Mouse (Mus musculus) kidney, adult 11 months (tissue): ENCODE data around the gene Zfp692.
"Not testable (repeated sequence)": the region's sequence is repeated elsewhere in the genome, so short reads cannot be mapped to it uniquely, and the experiment has no call there.

ENCODE experiments used
- DNase-seq: peaks from one replicate; pipeline ENCODE4 v3.0.0; 2022

Gene Zfp692

DNA sequence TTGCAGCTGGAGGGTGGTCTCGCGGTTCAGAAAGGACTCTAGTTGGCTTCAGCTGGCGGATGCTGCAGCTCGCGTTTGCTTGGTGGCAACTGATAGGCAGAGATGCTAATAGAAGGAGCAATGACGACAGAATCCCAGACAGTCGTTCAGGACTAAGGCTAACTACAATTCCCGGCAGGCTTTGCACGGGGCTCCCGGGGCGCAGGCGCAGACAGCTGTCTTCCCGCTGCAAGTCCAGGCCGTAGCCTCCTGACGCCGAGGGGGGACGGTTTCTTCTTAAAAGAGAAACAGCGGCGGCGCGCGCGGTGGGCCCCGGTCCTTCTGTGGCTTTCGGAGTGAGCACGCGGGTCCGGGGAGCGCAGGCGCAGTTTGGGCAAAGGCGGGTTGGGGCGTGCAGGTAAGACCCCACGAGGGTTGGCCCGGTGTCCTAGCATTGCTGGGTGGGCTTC lies at the start of gene Zfp692:
Gene Zfp692 (plus strand): TSS at position 210 of the 449 bp plus-strand sequence.
- peak; percentile 94 for DNase-seq

DNA sequence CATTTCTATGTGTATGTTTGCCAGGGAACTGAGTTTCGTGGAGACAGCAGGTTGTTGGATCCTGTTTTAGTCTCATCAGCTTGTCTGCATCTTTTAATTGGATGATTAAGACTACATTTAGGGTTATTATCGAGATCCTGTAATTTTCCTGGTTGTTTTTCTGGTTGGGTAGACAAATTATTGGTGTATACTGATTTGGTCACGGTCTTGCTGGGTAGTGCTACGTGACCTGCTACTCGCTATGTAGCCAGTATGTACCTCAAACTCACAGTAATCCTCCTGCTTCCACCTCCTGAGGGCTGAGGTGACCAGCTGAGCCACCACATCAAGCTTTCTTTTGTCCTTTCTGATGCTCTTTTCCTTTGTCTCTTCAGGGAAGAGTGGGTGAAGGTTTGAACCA lies 49.1 kb upstream of the Zfp692 start:
- no peak for DNase-seq

DNA sequence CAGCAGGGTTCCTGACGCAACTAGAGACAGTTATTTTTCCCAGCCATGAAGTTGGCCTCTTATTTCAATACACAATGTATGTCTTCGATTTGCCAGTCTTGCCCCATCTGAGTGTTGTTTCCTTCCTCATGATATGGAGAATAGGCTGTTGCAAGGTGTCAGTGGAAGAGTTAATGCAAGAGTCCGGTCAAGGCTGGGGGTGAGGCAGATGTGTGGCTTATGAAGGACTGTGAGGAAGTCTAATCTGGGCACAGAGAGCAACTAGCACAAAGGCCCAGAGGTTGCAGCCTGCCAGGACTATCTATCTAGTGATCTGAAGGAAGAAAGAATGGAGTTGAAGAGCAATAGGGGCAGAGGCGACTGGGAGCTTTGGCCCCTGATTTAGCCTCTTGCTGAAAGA lies 46.7 kb upstream of the Zfp692 start:
- no peak for DNase-seq

DNA sequence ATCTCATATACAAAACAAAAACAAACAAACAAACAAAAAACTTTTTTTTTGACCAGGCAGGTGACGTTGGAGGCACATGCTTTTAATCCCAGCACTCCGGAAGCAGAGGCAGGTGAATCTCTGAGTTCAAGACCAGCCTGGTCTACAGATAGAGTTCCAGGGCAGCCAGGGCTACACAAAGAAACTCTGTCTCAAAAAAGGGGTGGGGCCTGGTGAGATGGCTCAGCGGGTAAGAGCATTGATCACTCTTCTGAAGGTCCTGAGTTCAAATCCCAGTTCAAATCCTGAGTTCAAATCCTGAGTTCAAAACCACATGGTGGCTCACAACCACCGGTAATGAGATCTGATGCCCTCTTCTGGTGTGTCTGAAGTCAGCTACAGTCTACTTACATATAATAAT lies 45.0 kb upstream of the Zfp692 start:
- no peak for DNase-seq

DNA sequence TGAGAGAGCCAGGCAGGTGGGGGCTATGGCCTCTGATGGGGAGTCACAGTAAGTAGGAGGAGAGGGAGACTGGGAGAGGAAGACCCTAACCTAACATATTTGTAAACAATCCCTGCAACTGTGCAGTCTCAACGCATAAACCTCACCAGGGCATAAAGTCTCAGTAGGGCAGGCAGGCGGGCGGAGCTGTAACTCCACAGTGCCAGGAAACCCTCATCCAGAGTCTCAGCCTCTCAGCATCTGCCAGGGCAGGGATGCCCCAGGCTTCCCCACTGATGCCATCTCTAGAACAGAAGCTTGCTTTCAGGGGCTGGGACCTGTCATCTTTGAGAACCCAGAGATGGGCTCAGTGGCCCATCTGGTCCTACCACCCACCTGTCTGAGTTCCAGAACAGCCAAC lies 44.5 kb upstream of the Zfp692 start:
- no peak for DNase-seq

DNA sequence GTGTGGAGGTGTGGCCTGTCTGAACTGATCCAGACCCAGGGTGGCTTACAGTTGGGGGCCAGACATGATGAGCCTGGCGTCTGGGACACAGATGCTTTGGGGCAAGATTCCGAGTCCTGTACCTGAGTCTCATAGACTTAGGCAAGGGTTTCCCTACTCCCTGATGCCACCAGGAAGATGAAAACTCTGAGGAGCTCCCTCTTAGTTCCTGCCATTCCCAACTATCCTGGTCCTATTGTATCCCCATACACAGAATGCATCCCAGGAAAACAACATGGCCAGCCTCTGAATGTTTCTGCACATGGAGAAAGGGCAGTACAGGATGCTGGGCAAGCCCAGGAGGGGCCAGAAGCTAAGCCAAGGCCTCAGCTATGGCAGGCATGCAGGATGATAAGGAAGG lies 43.4 kb upstream of the Zfp692 start:
- no peak for DNase-seq

DNA sequence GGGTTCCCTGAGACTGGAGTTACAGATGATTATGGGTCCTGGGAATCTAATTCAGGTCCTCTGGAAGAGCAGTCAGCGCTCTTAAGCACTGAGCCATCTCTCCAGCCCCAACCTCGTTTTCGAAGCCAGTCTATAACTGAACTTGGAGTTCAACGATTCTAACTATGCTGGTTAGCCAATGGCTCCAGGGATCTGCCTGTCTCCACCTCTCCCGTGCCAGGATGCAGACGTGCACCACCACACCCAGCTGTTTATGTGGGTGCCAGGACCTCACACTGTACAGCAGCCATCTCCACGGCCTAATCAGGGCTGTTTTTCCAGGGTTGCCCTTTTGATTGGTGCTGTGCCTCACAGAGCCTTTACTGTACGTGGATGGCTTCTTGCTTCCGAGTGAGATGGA lies 42.3 kb upstream of the Zfp692 start:
- DNase-seq = no peak

DNA sequence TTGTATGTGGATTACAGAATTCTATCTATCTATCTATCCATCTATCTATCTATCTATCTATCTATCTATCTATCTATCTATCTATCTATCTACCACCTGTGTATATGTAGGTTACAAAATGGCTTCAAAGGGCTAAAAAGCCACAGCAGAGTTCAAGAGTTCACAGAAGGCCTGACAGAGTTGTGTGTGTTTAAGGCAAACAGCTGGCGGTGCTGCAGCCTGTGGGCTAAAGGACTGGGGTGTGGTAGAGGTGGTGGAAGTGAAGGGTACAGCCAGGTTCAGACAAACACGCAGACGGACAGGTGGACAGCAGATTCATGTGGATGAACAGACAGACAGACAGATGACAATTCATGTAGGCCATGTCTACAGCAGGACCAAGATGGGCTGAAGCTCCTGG lies 38.6 kb upstream of the Zfp692 start:
- DNase-seq = no peak

DNA sequence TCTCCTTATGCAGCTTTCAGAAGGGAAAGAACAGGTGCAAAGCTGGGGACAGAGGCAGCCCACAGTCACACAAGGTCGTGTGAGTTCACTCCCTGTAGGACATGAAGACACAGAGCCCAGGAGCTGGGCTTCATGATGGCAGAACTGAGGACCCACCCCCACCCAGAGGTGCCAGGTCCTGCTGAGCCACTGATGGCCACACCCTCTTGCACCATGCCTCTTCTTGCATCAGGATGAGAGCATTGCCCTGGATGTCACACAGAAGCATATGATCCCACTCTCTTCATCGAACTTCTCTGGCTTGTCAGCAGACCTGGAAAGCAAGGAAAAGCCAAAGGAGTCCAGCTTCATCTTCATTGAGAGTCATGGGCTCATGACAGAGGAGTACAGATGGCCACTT lies 32.3 kb upstream of the Zfp692 start, which contains the start of gene 4930438A08Rik:
Gene 4930438A08Rik (plus strand): TSS at position 228 of the 400 bp plus-strand sequence.
- DNase-seq = no peak

DNA sequence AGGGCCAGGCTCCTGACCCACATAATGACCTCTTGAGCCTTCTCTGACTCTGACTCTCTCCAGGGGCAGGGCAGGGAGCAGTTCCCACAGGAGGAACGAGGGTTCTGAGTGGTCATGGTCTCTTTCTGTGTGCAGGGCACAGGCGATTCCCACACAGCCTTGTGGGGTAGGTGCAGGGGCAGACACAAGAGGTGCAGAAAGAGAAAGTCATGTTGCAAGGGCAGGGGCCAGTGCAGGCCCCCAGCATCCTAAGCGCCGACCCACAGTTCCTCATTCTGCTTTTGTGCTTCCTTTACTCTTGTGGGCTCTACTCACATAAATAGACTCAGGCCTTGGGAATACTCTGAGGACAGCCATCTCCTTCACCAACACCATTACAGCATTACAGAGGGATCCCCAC lies 31.1 kb upstream of the Zfp692 start:
- no peak for DNase-seq

DNA sequence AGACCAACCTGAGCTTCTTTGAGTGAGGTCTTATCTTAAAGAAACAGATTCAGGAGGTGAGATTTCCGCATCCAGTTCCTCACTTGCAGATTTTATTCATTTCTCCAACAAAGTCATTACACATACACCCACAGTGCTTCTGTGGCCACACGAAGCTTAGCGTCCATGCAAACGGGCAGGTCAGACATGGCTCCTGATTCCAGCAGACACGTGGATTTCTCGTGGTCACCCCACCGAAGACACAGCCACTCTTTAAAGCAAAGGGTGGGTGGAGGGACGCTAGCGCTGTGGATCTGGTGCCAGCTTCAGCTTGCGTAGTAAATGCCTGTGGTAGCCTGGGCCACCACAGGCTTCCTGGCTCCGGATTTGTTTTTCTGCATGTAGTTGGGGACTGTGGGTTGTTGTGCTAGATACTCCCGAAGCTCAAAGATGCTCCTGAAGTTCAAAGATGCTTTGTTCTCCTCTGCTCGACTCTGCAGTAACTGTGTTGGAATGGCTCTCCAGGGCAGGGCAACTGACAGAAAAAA lies 24.8 kb upstream of the Zfp692 start:
- no peak for DNase-seq

DNA sequence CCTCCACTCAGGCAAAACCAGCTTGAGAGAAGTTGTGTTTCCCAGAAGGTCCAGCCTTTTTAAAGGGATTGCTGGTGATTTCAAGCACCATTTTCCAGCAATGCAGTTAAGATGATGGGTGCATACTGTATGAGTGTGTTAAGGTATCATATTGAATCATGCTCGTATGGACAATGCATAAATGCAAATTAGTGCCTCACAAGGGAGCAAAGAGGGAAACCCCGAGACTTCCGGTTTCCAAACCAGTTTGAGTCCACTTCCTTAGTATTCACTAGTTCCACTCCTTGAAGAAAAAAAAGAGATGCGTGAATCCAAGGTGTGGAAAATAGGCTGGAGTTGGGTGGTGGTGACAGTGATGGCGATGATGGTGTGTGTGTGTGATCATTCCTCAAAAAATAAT lies 24.4 kb upstream of the Zfp692 start:
- DNase-seq = no peak

DNA sequence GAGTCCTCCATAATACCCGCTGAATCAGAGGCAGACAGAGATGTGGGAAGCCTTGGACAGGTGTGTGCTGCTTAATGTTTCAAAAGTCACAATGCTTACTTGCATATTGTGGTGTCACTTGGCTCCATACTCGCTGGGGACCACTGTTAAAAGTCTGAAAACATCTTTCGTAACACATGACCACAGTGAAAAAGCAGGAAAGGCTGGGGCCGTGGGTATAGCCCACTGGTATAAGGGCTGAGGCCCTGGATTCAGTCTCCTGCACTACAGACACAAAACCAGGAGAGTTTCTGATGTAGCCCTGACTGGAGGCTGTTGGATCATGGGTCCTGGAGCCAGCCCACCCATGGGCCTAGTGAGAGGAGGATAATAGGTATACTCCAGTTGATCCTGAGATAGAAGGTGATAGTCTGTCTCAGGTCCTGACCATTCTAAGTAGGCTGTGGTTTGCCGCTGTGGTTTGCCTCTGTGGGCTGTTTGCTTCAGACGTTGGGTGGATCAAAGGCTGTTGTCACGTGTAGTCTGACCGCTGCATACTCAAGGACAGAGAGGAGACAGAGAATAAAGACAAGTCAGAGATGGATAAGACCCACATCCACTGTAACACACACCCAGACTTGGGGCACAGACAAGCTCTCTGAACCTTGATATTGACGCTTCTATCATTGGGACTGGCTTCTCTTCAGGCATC lies 16.7 kb upstream of the Zfp692 start:
- no peak for DNase-seq

DNA sequence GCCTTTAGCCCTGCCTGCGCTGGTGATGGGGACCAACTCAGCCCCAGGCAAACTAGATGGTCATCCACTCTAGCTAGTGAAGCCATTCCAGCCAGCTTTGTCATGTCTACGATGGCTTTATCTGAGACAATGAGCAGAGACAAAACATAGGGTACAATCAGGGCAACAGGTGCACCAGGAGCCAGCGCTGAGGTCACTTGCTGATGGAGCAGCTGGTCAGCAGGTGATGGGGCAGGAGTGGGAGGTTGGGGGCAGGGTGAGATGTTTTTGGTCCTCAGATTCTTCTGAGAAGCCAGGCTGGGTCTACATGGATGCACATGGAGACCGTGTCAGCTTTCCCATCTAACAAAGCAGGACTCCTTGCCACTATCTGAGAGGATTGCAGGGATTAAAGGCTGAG lies 16.1 kb upstream of the Zfp692 start:
- no peak for DNase-seq

DNA sequence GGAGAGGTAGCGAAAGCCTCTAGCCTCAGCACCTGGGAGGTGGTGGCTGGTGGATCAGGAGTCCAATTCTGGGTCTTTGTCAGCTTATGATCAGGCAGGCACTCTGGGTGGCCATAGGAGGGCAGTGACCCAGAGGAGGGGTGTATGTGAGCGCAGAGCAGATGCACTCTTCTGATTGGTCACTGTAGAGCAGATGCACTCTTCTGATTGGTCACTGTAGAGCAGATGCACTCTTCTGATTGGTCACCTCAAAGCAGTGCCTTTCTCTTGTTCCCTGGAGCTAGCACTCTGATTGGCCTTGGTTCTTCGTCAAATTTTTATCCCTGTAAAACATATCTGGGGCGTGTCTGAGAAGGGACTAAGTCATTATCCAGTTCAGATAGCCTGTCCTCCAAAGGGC lies 14.1 kb upstream of the Zfp692 start:
- DNase-seq = no peak

DNA sequence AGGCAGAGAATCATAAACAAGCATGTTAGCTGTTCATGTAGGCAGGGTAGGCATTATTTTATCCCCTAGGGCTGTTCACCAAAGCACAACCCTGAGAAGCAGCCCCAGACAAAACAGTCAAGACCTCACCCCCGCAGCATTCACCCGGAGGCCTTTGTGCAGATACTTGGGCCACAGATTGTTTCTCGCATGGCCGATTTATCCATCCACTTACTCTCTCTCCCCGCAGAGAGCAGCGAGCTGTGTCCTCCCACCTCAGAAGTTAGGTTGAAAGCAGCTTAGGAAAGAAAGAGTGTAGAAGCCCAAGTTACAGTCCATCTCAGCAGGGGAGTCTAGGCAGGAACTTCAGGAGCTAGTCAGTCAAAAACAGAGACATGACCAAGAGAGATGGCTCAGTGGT lies 9.5 kb upstream of the Zfp692 start:
- no peak for DNase-seq

DNA sequence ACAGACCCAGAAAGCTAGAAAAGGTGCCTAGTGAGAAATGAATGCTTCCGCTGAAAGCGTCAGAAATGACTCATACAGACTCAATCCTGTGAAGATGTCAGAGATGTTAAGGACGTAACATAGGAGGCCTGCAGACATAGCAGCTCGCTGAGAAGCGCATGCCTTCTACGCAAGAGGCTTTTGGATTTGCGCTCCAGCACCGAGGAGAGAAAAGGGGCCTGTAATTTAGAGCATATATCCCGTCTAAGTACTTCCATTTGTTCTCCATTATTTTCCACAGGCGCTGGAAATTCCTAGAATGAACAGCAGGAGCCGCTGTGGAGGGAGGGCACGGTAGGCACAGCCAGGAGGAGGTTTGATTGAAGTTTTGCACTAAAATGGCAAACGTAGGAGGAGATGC lies 5.8 kb upstream of the Zfp692 start:
- DNase-seq = peak; percentile 65

DNA sequence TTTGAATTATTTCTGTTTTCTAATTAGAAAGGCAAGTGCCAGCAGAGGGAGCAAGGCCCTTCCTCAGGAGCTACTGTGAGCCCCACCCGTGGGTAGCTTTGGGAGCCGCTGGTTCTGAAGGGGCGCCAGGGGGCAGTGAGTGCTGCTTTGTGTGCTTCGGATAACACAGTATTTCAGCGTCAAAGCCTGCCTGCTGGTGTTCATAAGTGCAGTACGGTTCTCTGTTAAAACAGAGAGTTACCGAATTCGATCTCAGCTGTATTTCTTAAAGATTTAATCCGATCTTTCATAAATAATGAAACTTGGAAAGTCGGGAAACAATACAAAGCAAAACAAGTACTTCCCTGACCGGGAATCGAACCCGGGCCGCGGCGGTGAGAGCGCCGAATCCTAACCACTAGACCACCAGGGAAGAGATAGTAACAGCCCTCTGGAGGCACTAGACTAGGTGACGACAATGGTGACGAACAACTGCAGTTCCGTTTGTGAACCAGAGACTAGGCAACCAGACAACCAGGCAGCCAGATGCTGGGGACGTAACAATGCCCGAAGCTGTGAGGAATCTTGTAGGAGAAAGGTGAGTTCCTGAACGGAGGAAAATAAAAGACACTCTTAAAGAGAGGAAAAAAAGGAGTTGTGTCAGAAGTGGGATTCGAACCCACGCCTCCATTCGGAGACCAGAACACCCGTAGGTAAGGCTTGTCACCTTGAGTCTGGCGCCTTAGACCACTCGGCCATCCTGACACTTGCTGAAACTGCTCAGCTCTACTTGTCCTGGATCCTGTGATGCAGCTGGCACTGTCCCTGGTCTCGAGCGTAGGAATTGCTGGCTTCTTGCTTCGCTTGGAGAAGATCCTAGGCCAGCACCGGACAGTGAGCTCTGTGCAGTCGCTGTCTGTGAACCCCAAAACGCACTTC lies 4.8 kb upstream of the Zfp692 start:
- peak; percentile 97 for DNase-seq

DNA sequence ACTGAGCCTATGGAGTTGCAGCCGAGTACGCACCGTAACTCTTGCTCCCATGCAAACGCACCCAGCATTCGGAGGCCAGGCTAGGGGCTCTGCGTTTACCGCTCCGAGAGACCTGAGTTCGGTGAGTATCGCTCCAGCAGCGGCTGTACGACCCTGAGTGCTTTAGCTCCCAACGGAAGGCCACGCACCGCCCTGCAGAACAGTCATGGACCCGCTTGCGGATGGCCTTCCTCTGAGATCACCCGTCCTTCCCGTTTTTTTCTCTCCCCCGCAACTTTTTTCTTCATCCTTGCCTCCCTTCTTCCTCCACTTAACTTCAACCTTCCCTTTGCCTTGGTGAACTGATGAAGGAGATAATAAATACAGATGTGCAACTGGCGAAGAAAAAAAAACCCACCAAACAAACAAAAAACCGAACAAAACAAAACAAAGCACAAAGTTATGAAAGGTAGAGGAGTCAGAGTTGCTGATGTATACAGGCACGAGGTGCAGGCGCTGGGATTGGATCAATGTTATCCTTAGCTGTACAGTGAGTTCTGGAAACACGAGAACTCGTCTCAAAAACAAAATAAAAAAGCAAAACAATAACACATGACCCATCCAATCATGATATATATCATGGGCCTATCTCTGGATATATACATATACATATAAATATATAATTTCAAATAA lies 4.0 kb upstream of the Zfp692 start:
- no peak for DNase-seq

DNA sequence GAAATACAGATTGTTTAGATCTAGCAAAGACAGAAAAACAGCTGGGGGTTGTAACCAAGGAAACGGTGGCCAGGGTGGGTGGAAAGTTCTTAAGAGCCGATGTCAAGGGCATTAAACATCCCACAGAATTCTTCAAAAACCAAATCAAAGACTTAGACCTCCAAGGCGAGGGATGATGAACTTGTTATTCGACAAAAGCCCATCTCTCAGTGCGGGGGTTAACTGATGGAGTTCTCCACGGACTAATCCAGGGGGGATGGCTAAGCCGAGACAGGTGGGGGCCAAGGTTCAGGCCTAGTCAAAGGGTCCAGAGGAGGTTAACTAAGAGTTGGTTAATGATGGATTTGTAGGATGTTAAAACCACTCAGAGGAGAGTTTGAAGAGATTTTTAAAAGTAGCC lies 3.3 kb upstream of the Zfp692 start:
- DNase-seq = no peak

DNA sequence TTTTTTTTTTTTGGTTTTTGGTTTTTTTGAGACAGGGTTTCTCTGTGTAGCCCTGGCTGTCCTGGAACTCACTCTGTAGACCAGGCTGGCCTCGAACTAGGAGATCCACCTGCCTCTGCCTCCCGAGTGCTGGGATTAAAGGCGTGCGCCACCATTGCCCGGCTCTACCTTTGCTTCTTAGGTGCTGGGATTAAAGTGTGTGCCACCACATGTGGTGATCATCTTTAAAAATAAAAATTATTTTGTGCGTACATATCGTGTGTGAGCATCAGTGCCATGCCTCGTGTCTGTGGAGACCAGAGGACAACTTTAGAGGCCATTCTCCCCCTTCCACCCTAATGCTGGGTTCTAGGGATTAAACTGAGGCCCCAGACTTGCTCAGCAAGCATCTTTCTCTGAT lies 1.6 kb upstream of the Zfp692 start:
- DNase-seq = not testable (repeated sequence)

DNA sequence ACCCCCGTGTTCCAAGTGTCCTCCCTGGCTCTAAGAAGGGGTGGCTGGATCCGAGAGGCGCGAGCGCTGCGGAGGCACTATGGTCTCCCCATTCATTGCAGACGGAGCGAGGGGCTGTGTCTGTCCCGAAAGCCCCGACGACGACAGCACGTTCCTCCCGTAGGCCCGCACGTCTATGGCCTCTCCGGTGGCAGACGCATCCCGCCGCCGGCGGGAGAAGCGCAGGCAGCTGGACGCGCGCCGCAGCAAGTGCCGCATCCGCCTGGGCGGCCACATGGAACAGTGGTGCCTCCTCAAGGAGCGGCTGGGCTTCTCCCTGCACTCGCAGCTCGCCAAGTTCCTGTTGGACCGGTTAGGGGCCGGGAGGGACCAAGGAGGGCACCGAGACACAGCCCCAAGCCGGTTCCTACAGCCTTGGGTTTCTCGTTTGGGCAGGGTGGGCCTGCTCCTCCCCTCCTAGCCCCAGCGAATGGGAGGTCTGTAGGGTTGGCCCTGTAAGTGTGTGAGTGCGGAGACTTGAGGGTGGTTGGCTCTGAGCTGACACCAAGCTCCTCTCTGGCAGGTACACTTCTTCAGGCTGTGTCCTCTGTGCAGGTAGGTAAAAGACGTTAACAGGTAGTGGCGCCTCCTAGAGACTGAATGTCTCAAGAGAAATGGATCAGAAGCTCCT lies 677 bp downstream of the Zfp692 start:
- DNase-seq = peak; percentile 75

DNA sequence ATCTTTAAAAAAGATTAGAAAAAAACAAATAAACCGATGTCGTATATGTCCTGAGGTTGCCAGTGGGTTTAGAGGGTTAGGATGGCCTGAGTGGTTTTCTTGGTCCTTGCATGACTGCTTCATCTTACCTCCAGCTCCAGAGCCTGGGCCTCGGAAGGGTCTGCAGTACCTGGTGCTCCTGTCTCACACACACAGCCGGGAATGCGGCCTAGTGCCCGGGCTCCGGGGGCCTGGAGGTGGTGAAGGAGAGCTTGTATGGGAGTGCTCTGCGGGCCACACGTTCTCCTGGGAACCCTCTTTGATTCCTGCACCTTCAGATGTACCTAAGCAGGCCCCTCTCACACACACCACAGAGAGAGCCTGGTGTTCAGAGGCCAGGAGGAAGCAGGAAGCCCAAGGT lies 1.8 kb downstream of the Zfp692 start:
- no peak for DNase-seq
